Mouse (Mus musculus) spleen, postnatal 4 days (tissue): ENCODE measurements around the gene Ttc13.

Experiments used
- DNase-seq, 2 experiments: peaks; one replicate each; pipeline ENCODE4 v3.0.0; 2022; ENCODE audit warnings: low spot score in 2 of 2

Gene Ttc13

DNA sequence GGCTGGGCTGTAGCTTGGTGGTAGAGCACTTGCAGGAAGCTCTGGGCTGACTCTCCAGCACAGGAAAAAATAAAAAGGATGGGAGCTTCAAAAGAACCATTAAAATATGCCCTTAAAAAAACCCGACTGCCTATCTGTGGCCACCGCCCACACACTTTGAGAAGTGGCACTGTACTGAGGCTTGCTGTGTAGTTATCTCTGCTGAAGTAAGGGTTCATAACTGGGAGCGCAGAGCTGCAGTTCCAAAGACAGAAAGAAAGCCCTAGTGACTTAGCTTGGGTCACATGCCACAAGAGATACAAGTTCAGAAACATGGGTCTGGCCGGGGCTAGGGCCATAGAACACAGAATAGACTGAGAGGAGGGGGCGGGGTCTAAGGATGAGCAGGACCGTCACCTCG, 63.8 kb downstream of the Ttc13 start:
- peak in 1 of 2 experiments; percentile 58 for DNase-seq

GRCm38 (mm10) chr8:124653568-124654475, 68.0 kb downstream of the Ttc13 start:
- DNase-seq = no peak

GRCm38 (mm10) chr8:124652546-124652945, 69.2 kb downstream of the Ttc13 start:
- no peak for DNase-seq

GRCm38 (mm10) chr8:124651776-124652175, 70.0 kb downstream of the Ttc13 start:
- no peak for DNase-seq

- no peak for DNase-seq
Observed at GRCm38 (mm10) chr8:124648311-124648710, 73.5 kb downstream of the Ttc13 start.

GRCm38 (mm10) chr8:124643540-124644339, 78.0 kb downstream of the Ttc13 start:
- DNase-seq = no peak

- DNase-seq = no peak
Observed at GRCm38 (mm10) chr8:124641599-124641998, 80.2 kb downstream of the Ttc13 start.

- no peak for DNase-seq
Observed at GRCm38 (mm10) chr8:124635247-124635502, 86.6 kb downstream of the Ttc13 start.

DNA sequence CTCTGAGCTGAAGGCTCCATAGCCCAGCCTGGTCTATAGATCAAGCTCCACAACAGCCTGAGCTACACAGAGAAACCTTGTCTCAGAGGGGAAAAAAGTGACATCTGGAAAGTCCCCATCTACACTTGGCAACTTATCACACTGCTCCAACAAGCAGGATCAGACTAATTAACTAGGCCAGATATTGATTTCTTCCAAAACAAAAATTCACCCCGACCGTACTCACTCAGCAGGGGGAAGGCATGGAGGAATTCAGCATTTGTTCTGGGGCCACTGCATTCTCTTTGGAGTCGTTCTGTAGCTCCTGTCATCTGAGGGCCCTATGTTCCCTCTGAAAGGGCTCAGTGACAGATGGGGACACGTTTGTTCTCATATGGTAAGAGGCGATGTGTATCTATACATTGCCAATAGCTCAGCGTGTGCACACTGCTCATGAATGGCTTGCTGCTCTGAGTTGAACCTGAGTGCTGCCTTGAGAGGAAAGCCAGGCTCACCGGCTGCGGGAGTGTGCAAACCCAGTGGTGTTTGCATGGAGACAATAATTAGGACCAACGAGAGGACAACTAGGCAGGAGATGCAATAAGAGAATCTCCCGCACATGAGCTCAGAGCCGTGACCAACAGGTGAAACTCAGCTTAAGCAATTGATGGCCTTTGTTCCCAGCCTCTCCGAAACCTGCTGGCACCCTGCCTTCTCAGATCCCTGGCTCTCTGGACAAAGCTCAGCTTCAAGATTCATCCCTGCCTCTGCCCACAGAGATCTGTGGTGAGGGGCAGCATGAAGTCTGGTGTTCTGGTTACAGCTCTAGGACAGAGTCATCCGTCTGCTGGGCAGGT, 87.2 kb downstream of the Ttc13 start:
- no peak for DNase-seq

- no peak for DNase-seq
Observed at GRCm38 (mm10) chr8:124633001-124633703, 88.6 kb downstream of the Ttc13 start.

- DNase-seq = no peak
Observed at GRCm38 (mm10) chr8:124631966-124632365, 89.8 kb downstream of the Ttc13 start.

GRCm38 (mm10) chr8:124630891-124631290, 90.9 kb downstream of the Ttc13 start:
- no peak for DNase-seq

DNA sequence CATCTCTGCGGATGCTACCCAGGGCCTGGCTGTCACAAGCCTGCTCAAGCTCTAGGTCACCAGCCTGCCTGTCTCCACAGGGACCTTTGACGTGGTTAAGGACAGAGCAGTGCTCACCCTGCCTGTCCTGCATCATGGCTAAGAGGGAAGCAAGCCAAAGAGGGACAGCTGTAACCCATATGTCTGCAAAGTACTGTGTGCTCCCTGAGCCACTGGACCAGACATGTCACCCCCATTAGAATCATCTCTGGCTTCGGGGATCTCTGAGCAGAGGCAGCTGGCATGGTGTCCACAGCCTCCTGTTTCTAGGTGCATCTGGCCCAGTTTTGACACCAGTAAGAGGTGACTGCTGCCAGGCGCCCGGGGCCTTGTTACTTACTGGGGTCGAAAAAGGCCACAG, 91.3 kb downstream of the Ttc13 start:
- DNase-seq = no peak

DNA sequence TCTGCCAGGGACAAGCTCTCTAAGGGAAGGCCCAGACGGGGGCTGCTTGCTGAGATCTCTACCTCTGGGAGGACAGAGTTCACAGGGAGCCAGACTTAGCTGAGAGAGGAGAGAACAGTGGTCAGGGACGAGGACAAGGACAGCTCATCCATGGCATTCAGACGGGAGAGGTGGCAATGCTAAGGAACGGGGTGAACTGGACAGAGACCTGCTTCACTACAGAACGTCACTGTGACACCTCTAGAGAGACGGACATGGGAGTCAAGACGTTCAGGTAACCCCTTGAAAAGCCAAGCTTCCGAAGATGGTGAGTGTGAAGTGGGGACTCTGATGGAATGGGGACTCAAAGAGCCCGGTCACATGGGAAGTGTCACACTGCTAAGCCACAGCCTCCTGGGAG, 95.5 kb downstream of the Ttc13 start:
- no peak for DNase-seq
